Mouse (Mus musculus): Measurements from ENCODE around the gene Vmn1r152.
"Not testable (repeated sequence)": the region's sequence is repeated elsewhere in the genome, so short reads cannot be mapped to it uniquely, and the experiment has no call there.

Vmn1r152 gene

DNA sequence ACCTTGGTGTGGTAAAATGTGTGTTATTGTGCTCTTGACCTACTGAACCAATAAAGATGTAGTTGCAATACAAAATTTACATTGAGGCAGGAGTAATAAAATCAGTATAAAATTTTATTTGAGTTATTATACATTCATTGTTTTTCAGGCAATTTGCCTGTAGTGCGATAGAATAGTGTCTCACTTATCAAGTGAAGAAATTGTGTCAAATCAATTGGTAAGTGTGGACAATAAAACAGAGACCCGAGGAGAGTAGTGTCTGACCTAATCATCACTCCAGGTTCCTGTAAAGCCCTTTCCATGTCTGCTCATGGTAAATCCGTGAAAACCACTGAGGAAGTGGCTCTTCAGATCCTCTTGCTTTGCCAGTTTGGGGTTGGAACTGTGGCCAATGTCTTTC, at the start of gene Vmn1r152:
TSS of gene Vmn1r152 (plus strand) at position 301 of the 400 bp plus-strand sequence.
- DNase-seq = not testable (repeated sequence)

GRCm38 (mm10) chr7:22499578-22499977, 23.2 kb upstream of the Vmn1r152 start, which contains the start of gene Vmn1r151:
Gene Vmn1r151, minus strand, starts transcription at chr7:22499678.
- not testable (repeated sequence) for DNase-seq

- not testable (repeated sequence) for DNase-seq
Measured at GRCm38 (mm10) chr7:22534787-22535186, 12.0 kb downstream of the Vmn1r152 start, which contains the start of gene Gm8677. Gene Gm8677, minus strand, starts transcription at chr7:22534887.

DNA sequence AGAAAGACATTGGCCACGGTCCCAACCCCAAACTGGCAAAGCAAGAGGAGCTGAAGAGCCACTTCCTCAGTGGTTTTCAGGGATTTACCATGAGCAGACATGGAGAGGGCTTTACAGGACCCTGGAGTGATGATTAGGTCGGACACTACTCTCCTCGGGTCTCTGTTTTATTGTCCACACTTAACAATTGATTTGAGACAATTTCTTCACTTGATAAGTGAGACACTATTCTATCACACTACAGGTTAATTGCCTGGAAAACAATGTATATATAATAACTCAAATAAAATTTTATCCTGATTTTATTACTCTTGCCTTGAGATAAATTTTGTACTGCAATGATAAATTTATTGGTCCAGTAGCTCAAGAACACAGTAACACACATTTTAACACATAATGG, 42.5 kb downstream of the Vmn1r152 start, which contains the start of gene Gm4201:
TSS of gene Gm4201 (minus strand) at position 101 of the 400 bp plus-strand sequence.
- not testable (repeated sequence) for DNase-seq
